Mouse (Mus musculus): ENCODE data around the gene Frzb.
"Not testable (repeated sequence)": the region's sequence is repeated elsewhere in the genome, so short reads cannot be mapped to it uniquely, and the experiment has no call there.

Gene Frzb

GRCm38 (mm10) chr2:80447291-80447791, at the start of gene Frzb:
Gene Frzb (minus strand): TSS chr2:80447625.
- in situ Hi-C loops (cut with MboI, MseI): no loop called here

GRCm38 (mm10) chr2:80495304-80495703, 47.9 kb upstream of the Frzb start:
- in situ Hi-C loops (cut with MboI, MseI): not testable (repeated sequence)

- in situ Hi-C loops (cut with MboI, MseI): no loop called here
These were observed 39.4 kb upstream of the Frzb start for GRCm38 (mm10) chr2:80486851-80487250.

GRCm38 (mm10) chr2:80484951-80485350, 37.5 kb upstream of the Frzb start:
- in situ Hi-C loops (cut with MboI, MseI): no loop called here

GRCm38 (mm10) chr2:80475831-80476230, 28.4 kb upstream of the Frzb start:
- in situ Hi-C loops (cut with MboI, MseI): no loop called here

GRCm38 (mm10) chr2:80474247-80474796, 26.9 kb upstream of the Frzb start:
- in situ Hi-C loops (cut with MboI, MseI): no loop called here

- in situ Hi-C loops (cut with MboI, MseI): loop anchor here in 1 of 2 experiments (5.0 kb wide), 1 partner anchor 66 kb away; no protein-coding TSS in a partner anchor
These were observed 18.8 kb upstream of the Frzb start for GRCm38 (mm10) chr2:80465991-80466821.

- in situ Hi-C loops (cut with MboI, MseI): no loop called here
These were observed 14.4 kb upstream of the Frzb start for GRCm38 (mm10) chr2:80461827-80462226.

- in situ Hi-C loops (cut with MboI, MseI): no loop called here
These were observed 806 bp upstream of the Frzb start for GRCm38 (mm10) chr2:80448231-80448630.

GRCm38 (mm10) chr2:80446308-80447151, 895 bp downstream of the Frzb start:
- in situ Hi-C loops (cut with MboI, MseI): no loop called here

- in situ Hi-C loops (cut with MboI, MseI): no loop called here
These were observed 1.5 kb downstream of the Frzb start for GRCm38 (mm10) chr2:80445926-80446307.

- in situ Hi-C loops (cut with MboI, MseI): no loop called here
These were observed 1.9 kb downstream of the Frzb start for GRCm38 (mm10) chr2:80445491-80445890.

GRCm38 (mm10) chr2:80444418-80445365, 2.7 kb downstream of the Frzb start:
- in situ Hi-C loops (cut with MboI, MseI): loop anchor here in 1 of 2 experiments (5.0 kb wide), 1 partner anchor 88 kb away; no protein-coding TSS in a partner anchor

- in situ Hi-C loops (cut with MboI, MseI): loop anchor here in 1 of 2 experiments (5.0 kb wide), 1 partner anchor 88 kb away; no protein-coding TSS in a partner anchor
These were observed 3.5 kb downstream of the Frzb start for GRCm38 (mm10) chr2:80443962-80444361.

- in situ Hi-C loops (cut with MboI, MseI): loop anchor here in 1 of 2 experiments (5.0 kb wide), 1 partner anchor 91 kb away; no protein-coding TSS in a partner anchor
These were observed 6.0 kb downstream of the Frzb start for GRCm38 (mm10) chr2:80441386-80441785.

GRCm38 (mm10) chr2:80438854-80439253, 8.6 kb downstream of the Frzb start:
- in situ Hi-C loops (cut with MboI, MseI): no loop called here

GRCm38 (mm10) chr2:80437401-80437800, 10.0 kb downstream of the Frzb start:
- in situ Hi-C loops (cut with MboI, MseI): no loop called here

- in situ Hi-C loops (cut with MboI, MseI): no loop called here
These were observed 12.4 kb downstream of the Frzb start for GRCm38 (mm10) chr2:80434783-80435572.

- in situ Hi-C loops (cut with MboI, MseI): no loop called here
These were observed 14.1 kb downstream of the Frzb start for GRCm38 (mm10) chr2:80433254-80433876.
